Mouse (Mus musculus): ENCODE measurements at regions not wholly inside any gene's neighbourhood (a gene's known extent, or its start where the extent isn't known, plus 50 kb on each side); places are given as distances from the start of the nearest gene placed in this dataset.

DNA sequence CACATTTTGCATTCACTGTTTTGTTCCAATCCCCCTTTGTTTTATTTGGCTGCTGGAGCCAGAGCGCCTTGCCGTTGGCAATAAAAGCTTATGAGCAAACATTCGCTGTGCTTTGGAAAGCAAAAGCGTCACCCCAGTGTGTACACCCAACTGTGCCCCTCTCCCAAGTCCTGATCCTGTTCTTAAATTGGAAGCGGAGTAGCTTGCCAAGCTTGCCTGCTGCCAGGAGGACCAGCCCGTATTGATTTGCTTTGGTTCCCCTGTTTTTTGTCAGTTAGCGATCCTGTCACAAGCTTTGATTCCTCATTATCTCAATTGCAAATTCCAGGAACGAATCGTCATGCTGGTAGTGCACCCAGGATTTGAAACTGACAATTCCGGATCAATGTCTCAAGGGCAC lies 917.5 kb downstream of the Olfm4 start:
- intact Hi-C loops (cut with DNase I): no loop called here
- DNase-seq: peak in 1 of 2 experiments; percentile 6

DNA sequence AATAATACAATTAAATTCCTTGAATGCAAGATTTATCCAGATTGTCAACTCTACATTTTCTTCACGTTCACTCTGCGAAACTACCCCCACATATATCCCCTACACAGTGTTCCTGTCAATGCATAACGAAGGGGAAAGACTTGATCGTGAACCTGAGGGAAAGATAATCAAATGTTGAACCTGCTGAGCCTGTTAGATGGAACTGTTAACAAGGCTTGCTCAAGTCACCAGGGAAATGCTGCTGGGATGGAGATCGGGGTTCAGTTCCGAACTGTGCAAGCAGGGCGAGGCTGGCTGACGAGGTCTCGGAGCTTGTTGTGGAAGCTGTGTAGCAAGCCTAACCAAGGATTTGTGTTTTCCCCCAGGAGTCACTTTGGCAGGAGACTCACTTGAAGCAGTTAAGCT lies 917.9 kb downstream of the Olfm4 start:
- DNase-seq: peak; percentile 3 to 4
- intact Hi-C loops (cut with DNase I): no loop called here

DNA sequence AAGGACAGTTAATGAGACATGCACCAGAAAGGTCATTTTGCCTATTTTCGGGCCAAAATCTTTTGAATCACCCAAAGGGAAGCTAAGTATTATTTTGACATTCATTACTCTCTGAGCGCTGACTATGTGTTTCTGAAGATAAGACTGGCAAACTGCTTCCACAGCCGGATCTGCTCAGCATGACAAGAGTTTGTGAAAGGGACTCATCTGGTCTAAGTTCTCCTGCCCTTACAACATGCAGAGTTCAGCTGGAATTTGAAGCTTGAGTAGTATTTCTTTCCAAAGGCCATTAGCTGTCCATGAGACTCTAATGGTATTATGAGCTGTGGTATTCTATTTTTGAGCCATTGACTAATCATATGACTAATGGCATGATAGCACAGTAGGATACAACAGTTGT lies 932.1 kb downstream of the Olfm4 start:
- DNase-seq: no peak
- intact Hi-C loops (cut with DNase I): no loop called here

DNA sequence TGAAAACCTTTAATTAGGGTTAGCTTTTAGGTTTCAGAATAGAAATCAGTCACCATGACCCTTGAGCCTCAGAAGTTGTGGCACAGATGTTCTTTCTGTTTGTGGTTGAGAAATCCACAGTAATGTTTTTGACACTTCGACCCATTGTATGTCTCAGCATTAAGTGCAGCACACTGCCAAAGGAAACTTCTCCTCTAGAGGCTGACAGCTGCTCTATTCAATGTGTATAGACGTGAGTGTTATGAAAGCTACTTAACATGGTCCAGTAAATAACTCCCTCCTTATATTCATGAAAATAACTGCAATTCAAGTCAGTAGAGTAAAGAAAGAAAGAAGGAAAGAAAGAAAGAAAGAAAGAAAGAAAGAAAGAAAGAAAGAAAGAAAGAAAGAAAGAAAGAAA lies 939.9 kb downstream of the Olfm4 start:
- intact Hi-C loops (cut with DNase I): no loop called here
- no peak for DNase-seq

DNA sequence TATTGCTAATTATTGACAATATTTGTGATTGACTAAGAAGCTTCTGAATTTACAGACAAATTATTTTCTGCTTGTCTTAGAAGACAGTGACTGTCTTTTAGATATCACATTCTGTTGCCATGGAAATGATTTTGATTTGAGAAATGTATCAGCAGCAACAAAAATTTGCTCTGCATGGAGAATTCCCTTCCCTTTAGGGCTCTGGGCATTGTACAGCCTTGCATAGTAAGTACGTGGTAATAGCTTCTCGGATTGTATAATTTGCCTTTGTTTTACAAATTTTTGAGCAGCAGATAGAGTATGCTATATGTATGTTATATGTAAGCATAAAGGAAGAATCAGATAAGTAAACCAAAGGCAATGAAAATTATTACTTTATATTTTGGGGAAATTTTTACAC lies 976.1 kb downstream of the Olfm4 start:
- intact Hi-C loops (cut with DNase I): no loop called here
- no peak for DNase-seq

DNA sequence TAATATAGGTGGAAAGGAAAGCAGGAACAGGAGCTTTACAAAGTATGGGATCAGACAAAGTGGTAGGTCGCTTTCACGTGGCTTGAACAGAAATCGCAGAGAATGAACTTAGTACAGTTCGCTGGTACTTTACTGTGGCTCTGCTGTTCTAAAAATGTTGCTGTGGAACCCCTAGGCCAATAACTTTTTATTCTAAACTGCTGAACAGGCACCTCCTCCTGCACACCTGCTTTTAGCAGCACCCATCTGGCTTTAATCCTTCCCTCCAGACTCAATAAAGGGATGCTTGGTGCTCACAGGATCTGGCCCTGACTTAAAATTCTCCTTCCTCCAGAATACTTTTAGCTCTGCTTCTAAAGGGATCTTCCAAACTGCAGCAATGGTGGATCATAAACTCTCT lies 991.9 kb downstream of the Olfm4 start:
- DNase-seq: no peak
- intact Hi-C loops (cut with DNase I): no loop called here

DNA sequence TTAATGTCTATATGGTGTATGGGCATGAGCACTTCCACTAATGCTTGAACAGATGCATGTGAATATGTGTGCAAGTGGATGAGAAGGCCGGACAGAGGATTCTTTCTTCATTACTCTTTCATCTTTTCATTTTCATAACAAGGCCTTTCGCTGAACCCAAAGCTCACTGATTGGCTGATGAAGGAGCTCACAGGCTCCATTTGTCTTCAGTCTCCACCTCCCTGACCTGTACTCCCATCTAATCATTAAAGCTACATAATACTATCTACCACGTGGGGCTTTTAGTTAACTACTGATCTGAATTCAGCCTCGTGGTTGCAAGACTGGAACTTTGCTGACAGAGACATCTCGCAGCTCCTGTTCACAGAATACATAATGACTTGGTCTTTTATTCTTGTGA lies 992.8 kb downstream of the Olfm4 start:
- intact Hi-C loops (cut with DNase I): no loop called here
- no peak for DNase-seq

DNA sequence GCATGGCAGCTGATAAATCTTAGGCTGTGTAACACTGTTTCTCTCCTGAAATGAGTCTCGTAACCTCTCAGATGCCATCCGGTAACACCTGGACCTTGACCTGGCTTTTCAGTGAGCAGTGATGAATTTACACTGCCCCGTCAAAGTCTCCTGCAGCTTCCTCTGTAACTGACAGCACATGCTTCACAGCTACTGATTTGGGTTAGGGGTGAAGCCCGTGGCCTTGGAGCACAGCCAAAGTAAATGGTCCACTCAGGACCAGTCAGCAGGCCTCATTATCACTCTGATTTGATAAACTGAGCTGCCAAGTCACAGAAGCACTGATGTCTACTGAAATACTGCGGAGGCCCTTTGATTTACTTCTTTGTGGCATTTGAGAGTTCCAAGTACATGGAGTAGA lies 995.6 kb downstream of the Olfm4 start:
- DNase-seq: no peak

DNA sequence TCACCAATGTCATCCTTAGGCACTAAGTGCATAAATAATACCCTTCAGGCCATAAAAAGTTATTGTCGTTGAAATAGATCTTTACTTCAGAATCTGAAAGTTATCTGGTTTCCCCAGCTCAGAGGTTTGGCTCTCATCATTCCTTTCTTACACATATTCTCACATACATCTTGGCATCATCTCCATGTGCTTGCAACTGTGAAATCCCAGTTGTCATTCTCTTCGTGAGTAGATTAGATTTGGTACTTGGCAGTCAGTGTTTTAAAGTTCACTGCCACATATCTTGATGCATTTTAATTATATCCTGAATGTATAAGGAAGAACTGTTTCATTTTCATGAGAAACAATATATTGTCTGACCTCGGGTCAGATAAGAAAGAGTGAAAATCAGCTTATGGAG lies 1006.3 kb downstream of the Olfm4 start:
- intact Hi-C loops (cut with DNase I): no loop called here
- DNase-seq: no peak

More for the DNA sequence above, 995.6 kb downstream of the Olfm4 start:
- intact Hi-C loops (cut with DNase I): no loop called here

DNA sequence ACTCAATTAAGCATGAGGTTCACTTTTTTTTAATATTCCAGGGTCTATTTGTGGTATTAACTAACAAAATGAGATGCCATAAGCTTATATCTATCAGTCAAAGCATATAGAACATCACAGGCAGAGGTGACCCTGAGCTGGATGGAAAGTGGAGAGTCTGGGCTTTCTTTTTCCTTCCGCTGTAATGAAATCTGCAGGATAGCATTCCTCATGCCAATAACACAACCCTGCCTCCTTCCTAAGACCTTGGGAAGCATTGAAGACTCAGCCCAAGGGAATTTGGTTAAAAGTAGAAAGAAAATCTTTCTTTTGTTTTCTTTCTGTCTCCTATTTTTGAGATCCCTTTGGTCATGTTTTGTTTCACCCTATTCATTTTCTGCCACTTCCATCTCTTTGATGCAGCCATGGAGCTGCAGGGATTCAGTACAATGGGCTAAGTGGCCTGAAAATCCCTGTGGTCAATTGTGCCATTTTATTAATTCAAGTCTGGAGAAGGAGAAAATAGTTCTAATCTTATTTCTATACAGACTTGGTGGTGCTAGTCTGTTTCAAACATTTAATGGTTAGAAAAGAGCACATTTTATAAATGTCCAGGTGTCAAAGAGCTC lies 1006.9 kb downstream of the Olfm4 start:
- intact Hi-C loops (cut with DNase I): no loop called here
- DNase-seq: no peak

DNA sequence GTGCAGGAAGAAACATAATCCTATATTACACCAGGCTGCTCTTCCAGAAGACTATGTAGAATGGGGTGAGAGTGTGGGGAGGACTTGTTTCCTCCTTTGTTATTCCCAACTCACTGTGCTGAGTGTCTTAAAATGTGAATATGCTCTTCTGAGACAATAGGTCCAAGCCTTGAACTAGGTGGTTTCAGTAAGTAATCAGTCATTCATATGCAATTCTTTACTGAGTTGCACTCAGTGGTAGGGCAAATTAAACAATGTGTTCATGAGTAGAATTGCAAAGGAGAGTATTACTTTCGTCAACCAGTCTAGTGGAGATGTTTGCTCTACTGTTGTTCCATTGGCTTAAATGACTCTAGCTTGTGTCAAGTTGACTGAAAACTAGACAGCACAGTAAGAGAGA lies 1015.1 kb downstream of the Olfm4 start:
- intact Hi-C loops (cut with DNase I): no loop called here
- no peak for DNase-seq

DNA sequence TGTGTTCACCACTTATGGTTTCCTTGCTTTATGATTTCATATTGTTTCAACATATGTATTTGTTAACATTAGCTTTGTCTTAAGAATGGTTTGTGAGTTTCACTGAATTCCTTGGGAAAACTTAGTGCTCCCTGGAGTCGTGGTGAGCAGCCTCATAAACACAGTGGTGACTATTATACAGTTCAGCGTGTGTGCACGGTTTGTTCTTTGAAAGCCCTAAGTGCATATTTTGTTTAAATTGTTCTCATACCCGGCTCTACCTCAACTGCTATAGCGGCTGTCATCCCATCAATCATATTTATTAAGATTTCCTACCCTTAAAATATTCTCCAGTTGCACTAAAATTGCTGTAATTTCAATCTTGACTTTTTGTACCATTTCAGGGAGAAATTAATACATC lies 1029.3 kb downstream of the Olfm4 start:
- intact Hi-C loops (cut with DNase I): no loop called here
- DNase-seq: no peak

DNA sequence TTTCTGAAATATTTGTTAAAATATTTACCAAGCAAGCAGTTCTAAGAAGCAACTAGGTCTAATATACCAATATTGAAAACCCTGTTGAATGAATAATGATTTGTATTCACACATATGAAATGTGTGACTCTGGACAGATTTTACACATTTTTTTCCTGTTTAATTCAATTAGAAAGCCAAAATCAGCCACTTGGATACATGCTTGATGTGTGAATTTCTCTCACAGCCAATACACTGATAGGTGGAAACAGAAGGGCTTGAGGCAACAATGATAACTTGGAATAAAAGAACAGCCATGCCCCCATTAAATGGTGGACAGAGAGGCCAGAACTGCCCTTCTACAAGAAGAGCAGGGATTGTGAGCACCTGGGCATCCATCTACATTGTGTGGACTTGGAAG lies 1047.6 kb downstream of the Olfm4 start:
- intact Hi-C loops (cut with DNase I): no loop called here
- no peak for DNase-seq

DNA sequence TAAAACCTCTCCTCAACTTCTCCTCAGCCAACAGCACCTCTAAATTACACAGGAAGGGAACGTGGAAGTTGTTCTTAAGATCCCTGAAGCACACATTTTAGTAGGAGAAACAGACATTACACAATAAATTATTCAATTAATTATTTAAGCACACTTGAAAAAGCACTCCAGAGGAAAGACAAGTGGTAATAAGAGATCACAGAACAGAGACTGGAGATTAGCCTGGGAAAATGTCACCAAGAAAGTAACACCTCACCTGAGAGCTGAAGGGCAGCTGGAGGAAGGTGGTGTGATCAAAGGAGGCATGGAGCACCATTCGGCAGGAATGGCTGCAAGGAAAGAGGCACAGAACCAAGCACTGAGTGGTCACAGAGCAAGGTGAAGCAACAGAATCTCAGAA lies 1053.8 kb downstream of the Olfm4 start:
- intact Hi-C loops (cut with DNase I): no loop called here
- DNase-seq: no peak

DNA sequence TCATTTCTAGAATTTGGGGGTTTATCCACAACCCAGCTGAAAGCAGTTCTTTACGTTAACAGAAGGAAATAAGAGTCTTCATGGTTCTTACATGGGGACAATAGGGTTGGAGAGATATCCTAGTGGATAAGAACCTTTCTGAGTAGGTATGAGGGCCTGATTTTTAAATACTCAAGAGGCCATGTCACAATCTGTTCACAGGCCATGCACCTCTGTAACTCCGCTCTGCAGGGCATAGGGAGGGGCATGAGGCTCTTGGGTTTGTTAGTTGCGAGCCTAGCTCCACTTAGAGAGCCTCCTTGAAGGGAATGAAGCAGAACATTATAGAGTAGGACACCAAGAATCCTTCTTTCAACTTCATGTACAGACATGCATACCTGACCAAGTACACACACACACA lies 1054.2 kb downstream of the Olfm4 start:
- DNase-seq: no peak
- intact Hi-C loops (cut with DNase I): no loop called here

Measured in heart, postnatal 10 days (tissue).